Mouse (Mus musculus) bone marrow macrophage, adult 2 months (primary cell): ENCODE measurements around the gene Itgal. TPM values are rescaled to one million over a fixed set of nuclear protein-coding genes. Genes with fewer than 3 reads are reported as not detected.

Experiments
- H3K27ac ChIP-seq: 2 replicates; pipeline ENCODE4 v1.5.1; 2012; ENCODE audit warnings: low read depth, low read length; ENCODE audit not compliant: insufficient read depth
- H3K4me1 ChIP-seq: 2 replicates; pipeline ENCODE4 v1.6.1; 2012; ENCODE audit warnings: low read length; ENCODE audit not compliant: control insufficient read depth, insufficient read depth
- H3K4me3 ChIP-seq: 2 replicates; pipeline ENCODE4 v1.5.1; 2012; ENCODE audit warnings: mild to moderate bottlenecking, low read length, moderate library complexity; ENCODE audit not compliant: insufficient read depth
- CTCF ChIP-seq: IDR thresholded peaks from 2 replicates; pipeline ENCODE4 v1.5.1; 2012; ENCODE audit warnings: low read depth, mild to moderate bottlenecking, low read length, moderate library complexity
- POLR2A ChIP-seq: IDR thresholded peaks from 2 replicates; pipeline ENCODE4 v1.6.1; 2012; ENCODE audit warnings: mild to moderate bottlenecking, low read depth, low read length, borderline replicate concordance
- polyA plus RNA-seq: library from polyadenylated mRNA; stranded (reverse); fragments of >200 nt; gene quantifications from 2 replicates; pipeline ENCODE4 v1.2.4, GENCODE M21; 2012; ENCODE audit not compliant: missing spikeins, insufficient read depth, insufficient read length

Itgal gene
- polyA plus RNA-seq, 1 experiment, result 49.7 TPM

- Histone ChIP-seq H3K27ac (peak within 1 kb of the TSS; percentile 67), H3K4me3 (peak within 1 kb of the TSS; percentile 77), H3K4me1 (peaks cover 38% of the 10 kb centered on the region)
- TF ChIP-seq CTCF (no peak), POLR2A (no peak)
These were observed 21.9 kb upstream of the Itgal start, which contains the start of gene Sephs2 for GRCm38 (mm10) chr7:127273925-127274789. Gene Sephs2 (minus strand): TSS chr7:127274055.

GRCm38 (mm10) chr7:127276519-127276961 is 19.5 kb upstream of the Itgal start:
- no peak overlapping the region for H3K27ac ChIP-seq
- no peak overlapping the region for H3K4me3 ChIP-seq
- no peak for TF ChIP-seq POLR2A
- no peak for TF ChIP-seq CTCF
- peaks cover 17% of the 10 kb centered on the region for H3K4me1 ChIP-seq

- Histone ChIP-seq H3K4me1 (peaks cover 5% of the 10 kb centered on the region), H3K27ac (no peak overlapping the region), H3K4me3 (no peak overlapping the region)
These were observed 17.7 kb upstream of the Itgal start for GRCm38 (mm10) chr7:127278311-127278710.

GRCm38 (mm10) chr7:127280092-127280491 is 16.0 kb upstream of the Itgal start:
- no peak overlapping the region for H3K4me3 ChIP-seq
- no peak for TF ChIP-seq POLR2A
- H3K27ac ChIP-seq, result no peak overlapping the region
- H3K4me1 ChIP-seq, result peaks cover 3% of the 10 kb centered on the region

More at GRCm38 (mm10) chr7:127278311-127278710, 17.7 kb upstream of the Itgal start:
- peak; percentile 56 for TF ChIP-seq CTCF
- no peak for TF ChIP-seq POLR2A

GRCm38 (mm10) chr7:127281114-127281513 is 14.9 kb upstream of the Itgal start:
- Histone ChIP-seq H3K4me1 (peaks cover 3% of the 10 kb centered on the region), H3K4me3 (no peak overlapping the region), H3K27ac (no peak overlapping the region)
- no peak for TF ChIP-seq CTCF
- TF ChIP-seq POLR2A, result no peak

- TF ChIP-seq POLR2A (no peak), CTCF (no peak)
- H3K27ac ChIP-seq, result no peak overlapping the region
- H3K4me1 ChIP-seq, result peaks cover 3% of the 10 kb centered on the region
- H3K4me3 ChIP-seq, result no peak overlapping the region
These were observed 13.9 kb upstream of the Itgal start for GRCm38 (mm10) chr7:127282190-127282589.

GRCm38 (mm10) chr7:127285154-127285553 is 10.9 kb upstream of the Itgal start:
- TF ChIP-seq POLR2A, result no peak
- TF ChIP-seq CTCF, result no peak
- no peak overlapping the region for H3K27ac ChIP-seq

GRCm38 (mm10) chr7:127287940-127288339 is 8.1 kb upstream of the Itgal start:
- no peak overlapping the region for H3K27ac ChIP-seq
- no peak overlapping the region for H3K4me3 ChIP-seq
- H3K4me1 ChIP-seq, result peaks cover 41% of the 10 kb centered on the region
- TF ChIP-seq CTCF (no peak), POLR2A (no peak)

More at GRCm38 (mm10) chr7:127285154-127285553, 10.9 kb upstream of the Itgal start:
- H3K4me3 ChIP-seq, result no peak overlapping the region
- peaks cover 25% of the 10 kb centered on the region for H3K4me1 ChIP-seq

- H3K4me1 ChIP-seq, result peaks cover 44% of the 10 kb centered on the region
- H3K4me3 ChIP-seq, result no peak overlapping the region
- TF ChIP-seq CTCF (no peak), POLR2A (no peak)
- peak overlapping the region; percentile 51 for H3K27ac ChIP-seq
These were observed 6.8 kb upstream of the Itgal start for GRCm38 (mm10) chr7:127289306-127289705.

- TF ChIP-seq CTCF, result no peak
- no peak for TF ChIP-seq POLR2A
- H3K4me3 ChIP-seq, result 0 out of 2 replicates have a peak overlapping the region, but pooled peaks have one; percentile 12
- H3K27ac ChIP-seq, result peak overlapping the region; percentile 60
- peaks cover 42% of the 10 kb centered on the region for H3K4me1 ChIP-seq
These were observed 5.9 kb upstream of the Itgal start for GRCm38 (mm10) chr7:127290142-127290541.
